Mouse (Mus musculus): ENCODE measurements at regions not wholly inside any gene's neighbourhood (a gene's known extent, or its start where the extent isn't known, plus 50 kb on each side); places are given as distances from the start of the nearest gene placed in this dataset.

DNA sequence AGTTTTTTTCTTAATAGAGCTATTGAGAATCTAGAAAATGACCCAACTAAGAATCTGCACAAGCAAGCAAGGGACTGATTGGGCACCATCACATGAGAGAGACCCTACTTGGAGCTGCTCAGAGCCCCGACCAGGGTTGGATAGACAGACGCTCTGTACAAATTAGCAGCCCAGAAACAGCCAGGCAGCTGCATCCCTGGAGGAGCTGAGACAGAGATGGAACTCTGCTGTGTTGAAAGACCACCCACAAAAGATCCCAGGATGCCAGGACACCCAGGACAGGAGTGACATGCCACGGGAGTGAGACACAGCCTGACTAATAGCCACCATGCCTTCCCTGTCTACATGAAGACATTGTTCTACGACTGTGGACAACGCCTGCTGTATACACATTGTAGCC is 147.9 kb downstream of the Gm826 start:
- no peak for DNase-seq

DNA sequence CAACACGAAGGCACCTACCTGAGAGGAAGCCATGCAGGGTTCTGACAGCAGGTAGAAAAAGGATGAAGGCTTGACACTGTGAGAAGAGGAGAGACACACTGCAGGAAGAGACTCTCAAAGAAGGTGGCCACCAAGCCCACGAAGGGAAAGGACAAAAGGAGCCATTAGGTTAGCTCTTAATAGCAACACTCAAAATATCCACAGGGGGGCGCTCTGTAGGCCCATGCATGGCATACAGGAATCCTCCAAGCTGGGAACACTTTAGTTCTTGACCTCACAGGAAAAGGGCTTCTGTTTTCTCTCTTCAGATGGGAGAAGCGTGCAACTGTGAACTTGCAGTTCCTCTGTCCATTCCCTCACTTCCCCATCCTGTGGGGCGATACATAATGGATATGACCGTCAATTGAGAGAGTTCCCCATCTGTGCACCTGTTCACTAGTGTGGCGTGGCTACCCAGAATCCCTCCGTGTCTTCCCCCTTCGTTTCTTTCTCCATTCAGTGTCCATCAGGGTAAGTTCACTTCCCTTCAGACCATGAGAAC is 162.9 kb downstream of the Gm826 start:
- DNase-seq, result no peak

- DNase-seq, result no peak
These were observed 175.2 kb downstream of the Gm826 start for GRCm38 (mm10) chr2:160158599-160159261.

- no peak for DNase-seq
These were observed 180.2 kb downstream of the Gm826 start for GRCm38 (mm10) chr2:160153781-160154180.

GRCm38 (mm10) chr2:160152101-160152500 is 181.9 kb downstream of the Gm826 start:
- no peak for DNase-seq

GRCm38 (mm10) chr2:160148936-160149335 is 185.0 kb downstream of the Gm826 start:
- DNase-seq, result no peak

GRCm38 (mm10) chr2:160148516-160148915 is 185.4 kb downstream of the Gm826 start:
- peak in 1 of 2 experiments; percentile 3 for DNase-seq

DNA sequence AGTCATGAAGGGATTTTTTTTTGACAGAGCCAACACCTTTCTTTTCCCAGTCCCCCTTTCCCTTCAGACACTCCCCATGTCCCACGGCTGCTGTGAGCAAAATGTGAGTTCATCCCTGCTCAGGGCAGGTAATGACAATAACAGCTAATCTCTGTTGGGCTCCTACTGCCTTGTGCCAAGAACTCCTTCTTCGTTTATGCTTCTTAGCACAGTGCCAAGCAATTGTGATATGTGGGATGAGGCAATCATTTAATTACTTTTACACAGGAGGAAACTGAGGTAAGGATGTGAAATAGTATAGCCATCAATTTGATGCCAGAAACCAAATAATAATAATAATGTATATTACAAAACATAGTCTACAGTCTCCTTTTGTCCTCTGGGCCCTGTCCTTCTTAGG is 185.9 kb downstream of the Gm826 start:
- no peak for DNase-seq

DNA sequence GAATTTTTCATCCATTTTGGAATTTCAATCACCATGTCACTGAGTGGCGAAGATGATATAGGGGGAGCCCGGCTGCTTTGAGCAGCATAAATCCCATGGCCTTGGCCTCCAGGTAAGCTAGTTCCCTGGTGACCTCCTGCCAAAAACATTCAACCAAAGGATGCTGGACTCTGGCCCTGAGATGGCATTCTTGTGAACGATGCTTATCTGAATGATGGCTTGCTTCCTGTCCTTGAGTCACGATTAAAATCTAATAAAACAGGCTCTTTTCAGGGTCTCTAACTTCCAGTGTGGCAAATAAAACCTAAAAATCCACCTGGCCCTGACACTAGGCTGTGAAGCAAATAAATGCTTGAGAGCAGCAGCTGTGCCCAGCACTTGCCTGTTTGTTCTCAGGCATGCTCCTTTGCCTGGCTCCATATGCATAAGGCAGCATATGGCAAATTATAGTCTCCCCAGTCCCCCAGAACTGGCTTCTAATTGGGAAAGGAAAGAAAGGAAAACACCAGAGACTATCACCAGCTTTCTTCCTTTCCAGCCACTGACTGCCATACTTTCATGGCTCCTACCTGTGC is 193.7 kb downstream of the Gm826 start:
- DNase-seq, result no peak

DNA sequence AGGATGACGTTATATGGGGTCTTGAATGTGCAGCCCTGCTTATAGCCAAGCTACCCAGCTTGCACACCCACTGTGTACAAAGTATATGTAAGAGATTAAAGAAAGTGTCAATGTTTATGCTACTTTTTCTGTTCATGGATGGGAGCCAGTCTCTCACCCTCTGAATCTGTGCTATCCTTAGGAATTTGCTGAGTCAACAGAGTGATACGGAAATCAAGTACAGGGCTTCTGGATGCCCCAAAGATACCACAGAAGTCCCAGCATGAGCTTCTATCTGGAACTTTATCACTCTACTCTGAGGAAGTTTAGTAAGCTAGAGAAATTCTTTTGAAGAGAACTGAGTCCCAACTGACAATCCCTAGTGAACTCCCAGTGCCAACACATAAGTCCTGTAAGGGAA is 195.9 kb downstream of the Gm826 start:
- DNase-seq, result no peak

DNA sequence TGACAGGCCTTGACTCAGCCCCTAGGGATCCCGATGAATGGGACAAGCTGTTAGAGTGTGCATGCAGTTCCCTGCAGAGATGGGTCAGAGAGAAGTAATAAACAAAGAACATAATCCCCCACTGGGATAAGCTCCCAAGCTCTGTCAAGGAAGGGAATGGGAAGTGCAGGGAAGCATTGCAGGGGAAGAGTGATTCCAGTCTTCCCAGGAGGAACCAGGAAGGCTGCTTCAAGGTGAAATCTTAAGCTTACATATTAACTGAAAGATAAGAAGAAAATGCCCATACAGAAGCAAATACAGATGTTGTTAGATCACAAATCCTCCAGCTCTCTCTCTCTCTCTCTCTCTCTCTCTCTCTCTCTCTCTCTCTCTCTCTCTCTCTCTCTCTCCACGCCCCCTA is 202.2 kb downstream of the Gm826 start:
- DNase-seq, result no peak

GRCm38 (mm10) chr2:160131386-160131785 is 202.6 kb downstream of the Gm826 start:
- DNase-seq, result no peak

DNA sequence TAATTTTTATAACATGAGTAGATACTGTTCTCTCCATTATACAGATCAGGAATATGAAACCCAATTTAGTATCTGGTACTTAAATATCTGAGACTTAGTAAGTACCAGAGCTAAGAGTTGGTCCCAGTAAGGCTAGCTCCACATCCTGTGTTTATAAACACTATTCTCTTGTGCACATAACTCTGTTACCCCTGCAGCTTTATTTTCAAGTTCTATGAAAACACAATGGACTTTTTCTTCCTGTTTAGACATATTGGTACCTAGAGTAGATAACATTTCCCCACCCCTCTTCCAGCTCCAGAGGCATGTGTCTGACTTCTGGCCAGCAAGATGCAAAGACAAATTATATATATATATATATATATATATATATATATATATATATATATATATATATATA is 216.8 kb downstream of the Gm826 start:
- DNase-seq, result no peak

- no peak for DNase-seq
These were observed 222.7 kb downstream of the Gm826 start for GRCm38 (mm10) chr2:160111176-160111692.

- DNase-seq, result no peak
These were observed 240.9 kb downstream of the Gm826 start for GRCm38 (mm10) chr2:160093078-160093477.

DNA sequence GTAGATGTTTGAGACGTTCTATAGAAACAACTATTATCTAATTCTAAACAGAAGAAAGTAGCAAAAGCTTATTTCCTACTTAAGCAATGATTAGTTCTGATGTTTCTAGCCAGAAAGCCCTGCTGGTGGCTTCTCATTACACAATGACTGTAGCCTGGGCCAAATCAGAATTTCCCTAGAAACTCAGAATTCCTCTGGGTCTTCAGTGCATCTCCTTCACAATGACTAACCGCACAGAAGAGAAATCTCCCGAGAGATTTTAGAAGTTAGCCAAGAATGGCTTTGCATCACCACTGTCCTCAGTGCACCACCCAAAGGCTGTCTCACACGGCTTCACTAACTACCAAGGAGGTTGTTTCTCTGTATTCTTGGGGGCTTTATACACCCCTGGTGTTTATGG is 248.0 kb downstream of the Gm826 start:
- no peak for DNase-seq

GRCm38 (mm10) chr2:160083674-160084073 is 250.3 kb downstream of the Gm826 start:
- DNase-seq, result no peak

DNA sequence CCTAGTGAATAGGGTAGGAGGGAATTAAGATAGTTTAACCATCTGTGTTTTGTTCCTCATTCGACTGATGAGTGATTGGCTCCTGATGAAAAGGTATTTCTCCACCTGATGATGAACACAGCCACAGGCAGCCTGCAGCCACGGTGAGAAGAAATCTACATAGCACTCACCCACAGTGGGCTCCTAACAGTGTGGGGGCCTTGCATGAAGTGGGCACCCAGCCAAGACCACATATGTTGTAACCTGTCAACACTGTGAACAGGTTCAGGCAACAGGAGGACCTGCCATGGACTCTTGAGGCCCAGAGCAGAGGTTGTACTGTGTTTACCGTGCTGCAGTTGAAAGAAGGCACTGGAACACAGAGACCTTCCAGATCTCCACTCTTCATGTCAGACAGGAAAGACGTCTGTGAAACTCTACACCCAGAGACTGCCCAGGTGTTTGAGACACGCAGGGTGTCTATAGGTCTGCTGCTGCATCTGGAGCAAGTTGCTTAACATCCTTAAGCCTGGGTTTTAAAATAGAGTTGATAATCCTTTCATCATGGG is 251.8 kb downstream of the Gm826 start:
- no peak for DNase-seq

DNA sequence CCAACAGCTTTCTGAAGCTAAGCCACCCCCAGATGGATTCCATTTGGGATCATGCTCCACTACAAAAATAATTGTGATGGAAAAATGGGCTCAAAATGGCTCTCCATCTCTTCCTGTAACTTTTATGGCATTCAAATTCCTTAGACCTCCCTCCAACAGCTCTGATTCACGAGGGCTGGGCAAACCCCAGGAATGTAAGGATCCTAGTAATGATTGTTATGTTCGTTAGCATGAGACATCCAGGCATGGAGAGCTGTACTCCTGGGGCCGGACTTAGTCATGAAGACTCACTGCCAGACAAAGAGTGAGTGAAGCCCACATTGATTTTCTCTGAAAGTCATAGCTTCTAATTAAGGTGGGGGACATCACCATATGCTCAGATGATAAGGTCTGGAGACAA is 258.3 kb downstream of the Gm826 start:
- DNase-seq, result no peak

DNA sequence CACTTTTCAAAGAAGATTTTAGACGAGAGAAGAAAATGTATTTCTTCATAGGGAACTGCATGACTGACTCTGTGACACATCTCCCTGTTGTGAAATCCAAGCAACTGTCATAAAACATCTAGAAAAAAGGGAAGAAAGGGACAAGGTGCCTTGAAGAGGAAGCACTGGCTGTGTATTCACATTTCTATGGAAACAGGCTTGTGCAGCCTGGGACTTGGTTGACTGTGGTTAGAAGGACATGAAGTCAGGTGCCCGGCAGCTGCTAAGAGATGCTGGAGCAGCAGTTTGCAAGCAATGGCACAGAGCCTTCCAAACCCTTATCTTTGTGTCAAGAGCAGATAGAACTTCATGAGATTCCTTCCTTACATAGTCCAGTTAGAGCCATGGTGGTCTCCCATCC is 263.5 kb downstream of the Gm826 start:
- no peak for DNase-seq

DNA sequence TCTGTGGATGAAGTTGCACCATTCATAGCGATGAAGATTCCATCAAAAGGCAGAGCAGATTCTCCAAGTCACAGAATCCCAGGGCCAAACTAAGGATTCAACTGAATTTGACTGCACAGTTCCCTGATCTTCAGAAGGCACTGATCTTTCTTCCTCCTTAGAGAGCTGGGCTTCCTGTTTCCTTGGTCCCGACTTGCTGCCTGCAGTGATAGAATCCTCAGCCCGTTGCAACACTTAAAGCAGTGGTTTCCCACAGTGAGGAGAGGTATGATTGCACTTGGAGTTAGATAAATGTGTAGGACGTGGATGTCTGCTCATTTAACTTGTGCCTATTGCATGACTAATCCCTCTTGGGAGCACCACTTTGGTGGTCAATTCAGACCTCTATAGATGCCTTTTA is 265.2 kb downstream of the Gm826 start:
- DNase-seq, result no peak

DNA sequence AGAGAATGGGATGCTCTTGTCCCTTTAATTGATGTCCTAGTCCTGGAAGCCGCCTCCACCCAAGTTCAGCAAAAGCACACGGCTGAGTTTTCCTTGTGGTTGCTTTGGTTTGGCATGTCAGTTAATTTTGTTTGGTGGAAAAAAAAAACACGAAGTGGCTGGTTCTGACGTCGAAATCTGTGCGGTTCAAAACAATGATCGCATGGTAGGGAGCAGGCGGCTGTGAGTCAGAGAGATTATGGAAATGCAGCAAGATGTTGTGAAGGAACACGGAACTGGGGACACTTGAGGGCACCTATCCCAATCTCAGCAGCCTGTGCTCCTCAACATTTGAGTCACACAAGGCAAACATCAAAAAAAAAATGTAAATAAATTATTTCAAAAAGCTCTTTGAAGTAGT is 266.1 kb downstream of the Gm826 start:
- no peak for DNase-seq

GRCm38 (mm10) chr2:160066491-160067303 is 267.3 kb downstream of the Gm826 start:
- peak in 1 of 2 experiments; percentile 3 for DNase-seq

All from cerebellum, postnatal 36 days (tissue).